Mouse (Mus musculus): ENCODE results near the gene Hyal4. TPM values are rescaled to one million over a fixed set of nuclear protein-coding genes. Genes with fewer than 3 reads are reported as not detected.

Gene Hyal4
- polyA plus RNA-seq (2014; fragmentation: Nextera tagmentation; extraction: Ambion mirVana) = not detected in 2 replicates

DNA sequence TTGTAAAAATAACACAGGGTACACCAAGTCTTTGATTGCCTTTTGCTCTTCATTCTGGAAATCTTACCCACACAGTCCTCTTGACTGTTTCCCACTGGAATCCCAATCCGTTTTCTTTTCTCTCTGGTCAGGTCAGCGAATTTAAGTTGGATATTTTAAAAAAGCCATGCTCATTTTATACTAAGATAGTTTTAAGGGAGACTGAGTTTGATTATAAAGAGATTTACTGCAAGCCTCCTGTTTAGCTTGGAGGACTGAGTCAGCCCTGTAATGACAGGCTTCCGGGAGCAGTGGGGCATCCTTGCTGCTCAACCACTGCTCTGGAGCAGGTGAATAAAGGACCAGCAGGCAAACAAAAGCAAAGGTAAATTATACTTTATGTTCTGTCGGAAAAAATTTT is at the start of gene Hyal4:
TSS of gene Hyal4 (plus strand) at position 301 of the 400 bp plus-strand sequence.
- WGBS = 88% methylated on average over 4 of the region's 4 CpGs

GRCm38 (mm10) chr6:24707090-24707489 is 41.0 kb upstream of the Hyal4 start:
- no peaks in the 10 kb centered on the region for H3K36me3 ChIP-seq (ENCODE audit: control insufficient read depth, insufficient read depth, low read length)
- no peak overlapping the region for H3K4me2 ChIP-seq (replicated peaks; ENCODE audit: low read depth, low read length)
- H3K4me1 ChIP-seq (replicated peaks; ENCODE audit: control insufficient read depth, insufficient read depth, low read length) = no peaks in the 10 kb centered on the region
- DNase-seq (ENCODE audit: low spot score) (no peak), ATAC-seq (ENCODE audit: low FRiP score) (no peak)
- H3K4me3 ChIP-seq (ENCODE audit: low read depth, low read length) = no peak overlapping the region
- 90% methylated on average over 5 of the region's 5 CpGs for WGBS
- no peaks in the 10 kb centered on the region for H3K9me3 ChIP-seq (ENCODE audit: control insufficient read depth, low read length)
- no peaks in the 10 kb centered on the region for H3K27me3 ChIP-seq (ENCODE audit: control insufficient read depth, insufficient read depth, low read length)
- H3K9ac ChIP-seq (ENCODE audit: low read depth, low read length) = no peak overlapping the region
- no peak overlapping the region for H3K27ac ChIP-seq (ENCODE audit: low read depth, low read length)

More for the DNA sequence above, at the start of gene Hyal4:
- ATAC-seq (ENCODE audit: low FRiP score) (no peak), DNase-seq (ENCODE audit: low spot score) (no peak)
- no peak within 1 kb of the TSS for H3K4me3 ChIP-seq (ENCODE audit: low read depth, low read length)
- H3K4me2 ChIP-seq (replicated peaks; ENCODE audit: low read depth, low read length) = no peak within 1 kb of the TSS
- no peak within 1 kb of the TSS for H3K27ac ChIP-seq (ENCODE audit: low read depth, low read length)
- H3K27me3 ChIP-seq (ENCODE audit: control insufficient read depth, insufficient read depth, low read length) = no peaks in the 10 kb centered on the region
- H3K9ac ChIP-seq (ENCODE audit: low read depth, low read length) = no peak within 1 kb of the TSS
- no peaks in the 10 kb centered on the region for H3K9me3 ChIP-seq (ENCODE audit: control insufficient read depth, low read length)
- H3K4me1 ChIP-seq (replicated peaks; ENCODE audit: control insufficient read depth, insufficient read depth, low read length) = no peaks in the 10 kb centered on the region
- H3K36me3 ChIP-seq (ENCODE audit: control insufficient read depth, insufficient read depth, low read length) = no peaks in the 10 kb centered on the region

DNA sequence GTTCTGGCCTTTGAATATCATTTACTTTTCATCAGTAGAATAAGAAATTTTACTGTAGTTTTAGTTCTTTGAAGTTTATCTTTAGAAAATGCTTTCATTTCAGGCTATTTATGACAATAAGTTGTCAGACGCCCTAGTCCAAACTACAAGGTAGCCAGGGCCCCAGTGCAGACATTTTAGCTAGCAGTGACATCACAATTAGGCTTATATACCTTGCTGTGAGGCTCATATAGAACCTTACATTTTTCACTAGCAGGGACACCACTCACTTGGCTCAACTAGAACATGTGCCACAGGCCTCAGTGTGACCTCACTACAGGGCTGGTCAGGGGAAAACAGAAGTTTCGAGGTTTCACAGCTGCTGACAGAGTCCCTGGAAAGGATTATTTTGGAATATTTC is 40.6 kb upstream of the Hyal4 start:
- H3K27ac ChIP-seq (ENCODE audit: low read depth, low read length) = no peak overlapping the region
- H3K36me3 ChIP-seq (ENCODE audit: control insufficient read depth, insufficient read depth, low read length) = no peaks in the 10 kb centered on the region
- WGBS = 89% methylated on average over 2 of the region's 2 CpGs
- H3K4me1 ChIP-seq (replicated peaks; ENCODE audit: control insufficient read depth, insufficient read depth, low read length) = no peaks in the 10 kb centered on the region
- no peak overlapping the region for H3K4me3 ChIP-seq (ENCODE audit: low read depth, low read length)
- DNase-seq (ENCODE audit: low spot score) = no peak
- no peak overlapping the region for H3K9ac ChIP-seq (ENCODE audit: low read depth, low read length)
- H3K9me3 ChIP-seq (ENCODE audit: control insufficient read depth, low read length) = no peaks in the 10 kb centered on the region
- no peaks in the 10 kb centered on the region for H3K27me3 ChIP-seq (ENCODE audit: control insufficient read depth, insufficient read depth, low read length)
- ATAC-seq (ENCODE audit: low FRiP score) = no peak
- no peak overlapping the region for H3K4me2 ChIP-seq (replicated peaks; ENCODE audit: low read depth, low read length)

GRCm38 (mm10) chr6:24721317-24722099 is 26.6 kb upstream of the Hyal4 start:
- Histone ChIP-seq H3K27me3 (ENCODE audit: control insufficient read depth, insufficient read depth, low read length) (no peaks in the 10 kb centered on the region), H3K4me1 (replicated peaks; ENCODE audit: control insufficient read depth, insufficient read depth, low read length) (no peaks in the 10 kb centered on the region), H3K36me3 (ENCODE audit: control insufficient read depth, insufficient read depth, low read length) (no peaks in the 10 kb centered on the region), H3K4me3 (ENCODE audit: low read depth, low read length) (no peak overlapping the region), H3K27ac (ENCODE audit: low read depth, low read length) (no peak overlapping the region), H3K4me2 (replicated peaks; ENCODE audit: low read depth, low read length) (no peak overlapping the region), H3K9me3 (ENCODE audit: control insufficient read depth, low read length) (no peaks in the 10 kb centered on the region), H3K9ac (ENCODE audit: low read depth, low read length) (no peak overlapping the region)
- 37% methylated on average over 13 of the region's 13 CpGs for WGBS
- ATAC-seq (ENCODE audit: low FRiP score) (no peak), DNase-seq (ENCODE audit: low spot score) (peak; percentile 61)

DNA sequence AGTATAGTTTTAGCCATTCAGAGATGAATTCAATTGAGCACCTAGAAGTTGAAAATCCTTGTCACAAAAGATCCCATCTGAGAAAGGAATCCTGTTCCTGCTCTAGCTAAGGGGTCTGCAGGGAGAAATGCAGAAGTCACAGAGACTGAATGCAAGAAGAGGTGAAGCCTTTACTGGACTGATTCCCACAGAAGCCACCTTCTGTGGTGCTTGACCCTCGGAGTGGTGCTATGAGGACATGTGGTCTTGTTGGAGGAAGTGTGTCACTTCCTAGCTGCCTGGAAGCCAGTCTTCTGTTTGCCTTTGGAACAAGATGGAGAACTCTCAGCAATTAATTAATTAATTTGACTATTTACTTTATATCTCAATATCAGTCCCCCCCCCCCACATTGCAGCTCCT is 20.0 kb upstream of the Hyal4 start:
- Histone ChIP-seq H3K27ac (ENCODE audit: low read depth, low read length) (no peak overlapping the region), H3K4me3 (ENCODE audit: low read depth, low read length) (no peak overlapping the region), H3K4me1 (replicated peaks; ENCODE audit: control insufficient read depth, insufficient read depth, low read length) (no peaks in the 10 kb centered on the region), H3K9me3 (ENCODE audit: control insufficient read depth, low read length) (no peaks in the 10 kb centered on the region), H3K27me3 (ENCODE audit: control insufficient read depth, insufficient read depth, low read length) (no peaks in the 10 kb centered on the region), H3K9ac (ENCODE audit: low read depth, low read length) (no peak overlapping the region), H3K36me3 (ENCODE audit: control insufficient read depth, insufficient read depth, low read length) (no peaks in the 10 kb centered on the region), H3K4me2 (replicated peaks; ENCODE audit: low read depth, low read length) (no peak overlapping the region)
- DNase-seq (ENCODE audit: low spot score) (no peak), ATAC-seq (ENCODE audit: low FRiP score) (no peak)
- 85% methylated on average over 1 of the region's 1 CpGs for WGBS

DNA sequence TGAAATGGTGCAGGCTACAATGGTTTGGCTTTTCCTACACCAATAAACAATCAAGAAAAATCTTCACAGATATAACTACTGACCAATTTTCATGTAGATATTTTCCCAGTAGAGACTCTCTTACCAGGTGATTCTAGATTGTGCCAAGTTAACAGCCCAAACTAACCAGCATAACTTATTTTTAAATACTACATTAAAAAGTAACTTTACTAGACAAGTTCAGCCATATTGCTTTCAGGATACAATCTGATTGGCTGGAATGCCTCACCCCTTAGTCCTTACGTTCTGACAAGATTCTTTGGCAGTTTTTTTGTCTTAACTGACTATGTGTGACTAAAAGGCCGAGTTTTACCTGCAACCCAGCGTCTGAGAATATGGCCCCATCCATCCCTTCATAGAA is 15.2 kb upstream of the Hyal4 start, which contains the start of gene Hyal6:
TSS of gene Hyal6 (plus strand) at position 301 of the 400 bp plus-strand sequence.
- Histone ChIP-seq H3K36me3 (ENCODE audit: control insufficient read depth, insufficient read depth, low read length) (no peaks in the 10 kb centered on the region), H3K4me1 (replicated peaks; ENCODE audit: control insufficient read depth, insufficient read depth, low read length) (no peaks in the 10 kb centered on the region), H3K27me3 (ENCODE audit: control insufficient read depth, insufficient read depth, low read length) (no peaks in the 10 kb centered on the region), H3K9me3 (ENCODE audit: control insufficient read depth, low read length) (no peaks in the 10 kb centered on the region), H3K27ac (ENCODE audit: low read depth, low read length) (no peak within 1 kb of the TSS), H3K9ac (ENCODE audit: low read depth, low read length) (no peak within 1 kb of the TSS), H3K4me2 (replicated peaks; ENCODE audit: low read depth, low read length) (no peak within 1 kb of the TSS), H3K4me3 (ENCODE audit: low read depth, low read length) (no peak within 1 kb of the TSS)
- ATAC-seq (ENCODE audit: low FRiP score) (no peak), DNase-seq (ENCODE audit: low spot score) (no peak)
- 86% methylated on average over 3 of the region's 3 CpGs for WGBS

- no peak overlapping the region for H3K4me2 ChIP-seq (replicated peaks; ENCODE audit: low read depth, low read length)
- H3K4me3 ChIP-seq (ENCODE audit: low read depth, low read length) = no peak overlapping the region
- whole genome bisulfite sequencing = 89% methylated on average over 6 of the region's 6 CpGs
- ATAC-seq (ENCODE audit: low FRiP score) = no peak
- H3K9ac ChIP-seq (ENCODE audit: low read depth, low read length) = no peak overlapping the region
- H3K27me3 ChIP-seq (ENCODE audit: control insufficient read depth, insufficient read depth, low read length) = no peaks in the 10 kb centered on the region
- H3K4me1 ChIP-seq (replicated peaks; ENCODE audit: control insufficient read depth, insufficient read depth, low read length) = no peaks in the 10 kb centered on the region
- no peak overlapping the region for H3K27ac ChIP-seq (ENCODE audit: low read depth, low read length)
- DNase-seq (ENCODE audit: low spot score) = no peak
- no peaks in the 10 kb centered on the region for H3K9me3 ChIP-seq (ENCODE audit: control insufficient read depth, low read length)
- H3K36me3 ChIP-seq (ENCODE audit: control insufficient read depth, insufficient read depth, low read length) = no peaks in the 10 kb centered on the region
Measured at GRCm38 (mm10) chr6:24734565-24734964, 13.6 kb upstream of the Hyal4 start.

- DNase-seq (ENCODE audit: low spot score) (no peak), ATAC-seq (ENCODE audit: low FRiP score) (no peak)
- H3K4me1 ChIP-seq (replicated peaks; ENCODE audit: control insufficient read depth, insufficient read depth, low read length) = no peaks in the 10 kb centered on the region
- no peak overlapping the region for H3K27ac ChIP-seq (ENCODE audit: low read depth, low read length)
- H3K9ac ChIP-seq (ENCODE audit: low read depth, low read length) = no peak overlapping the region
- no peaks in the 10 kb centered on the region for H3K36me3 ChIP-seq (ENCODE audit: control insufficient read depth, insufficient read depth, low read length)
- WGBS = 88% methylated on average over 3 of the region's 3 CpGs
- no peak overlapping the region for H3K4me3 ChIP-seq (ENCODE audit: low read depth, low read length)
- no peaks in the 10 kb centered on the region for H3K27me3 ChIP-seq (ENCODE audit: control insufficient read depth, insufficient read depth, low read length)
- H3K4me2 ChIP-seq (replicated peaks; ENCODE audit: low read depth, low read length) = no peak overlapping the region
- no peaks in the 10 kb centered on the region for H3K9me3 ChIP-seq (ENCODE audit: control insufficient read depth, low read length)
Measured at GRCm38 (mm10) chr6:24759281-24759680, 11.2 kb downstream of the Hyal4 start.

GRCm38 (mm10) chr6:24766261-24766660 is 18.1 kb downstream of the Hyal4 start:
- H3K4me1 ChIP-seq (replicated peaks; ENCODE audit: control insufficient read depth, insufficient read depth, low read length) = no peaks in the 10 kb centered on the region
- DNase-seq (ENCODE audit: low spot score) (no peak), ATAC-seq (ENCODE audit: low FRiP score) (no peak)
- H3K27me3 ChIP-seq (ENCODE audit: control insufficient read depth, insufficient read depth, low read length) = no peaks in the 10 kb centered on the region
- no peaks in the 10 kb centered on the region for H3K36me3 ChIP-seq (ENCODE audit: control insufficient read depth, insufficient read depth, low read length)
- H3K27ac ChIP-seq (ENCODE audit: low read depth, low read length) = no peak overlapping the region
- no peak overlapping the region for H3K4me3 ChIP-seq (ENCODE audit: low read depth, low read length)
- no peaks in the 10 kb centered on the region for H3K9me3 ChIP-seq (ENCODE audit: control insufficient read depth, low read length)
- no peak overlapping the region for H3K4me2 ChIP-seq (replicated peaks; ENCODE audit: low read depth, low read length)
- 89% methylated on average over 2 of the region's 2 CpGs for WGBS
- no peak overlapping the region for H3K9ac ChIP-seq (ENCODE audit: low read depth, low read length)

Measured in hindbrain, embryonic 11.5 days (tissue).